Mouse (Mus musculus): ENCODE measurements around the gene Pon2. TPM values are rescaled to one million over a fixed set of nuclear protein-coding genes. Genes with fewer than 3 reads are reported as not detected.
A peak's percentile ranks its signal among the peaks of the same experiment; 100 is the strongest.
"Not testable (repeated sequence)": the region's sequence is repeated elsewhere in the genome, so short reads cannot be mapped to it uniquely, and the experiment has no call there.

Pon2 gene
- total RNA-seq (2021), result 28.5 and 29.1 TPM in 2 replicates
- long read RNA-seq, experiment 1, transcript Pon2-201 (9 exons, 2,409 nt), result major isoform, 58 of 67 reads
- long read RNA-seq, experiment 1, partial matches to known transcripts, result 1 of 67 reads
- long read RNA-seq, experiment 1, other reads (novel, unspliced or antisense), result 8 of 67 reads
- long read RNA-seq, experiment 2, transcript Pon2-201 (9 exons, 2,409 nt), result major isoform, 29 of 35 reads
- long read RNA-seq, experiment 2, partial matches to known transcripts, result 3 of 35 reads
- long read RNA-seq, experiment 2, other reads (novel, unspliced or antisense), result 3 of 35 reads

- peak; percentile 92 for DNase-seq
Measured at GRCm38 (mm10) chr6:5298092-5298554, at the start of gene Pon2. TSS of gene Pon2 (minus strand) at chr6:5298455.

GRCm38 (mm10) chr6:5344255-5344654 lies 46.0 kb upstream of the Pon2 start:
- no peak for DNase-seq

GRCm38 (mm10) chr6:5339283-5339682 lies 41.0 kb upstream of the Pon2 start:
- DNase-seq, result not testable (repeated sequence)

- DNase-seq, result not testable (repeated sequence)
Measured at GRCm38 (mm10) chr6:5338781-5339180, 40.5 kb upstream of the Pon2 start.

GRCm38 (mm10) chr6:5336016-5336415 lies 37.8 kb upstream of the Pon2 start:
- not testable (repeated sequence) for DNase-seq

- DNase-seq, result no peak
Measured at GRCm38 (mm10) chr6:5334021-5334420, 35.8 kb upstream of the Pon2 start.

- no peak for DNase-seq
Measured at GRCm38 (mm10) chr6:5332560-5333150, 34.4 kb upstream of the Pon2 start.

GRCm38 (mm10) chr6:5325122-5325521 lies 26.9 kb upstream of the Pon2 start:
- DNase-seq, result no peak

- DNase-seq, result not testable (repeated sequence)
Measured at GRCm38 (mm10) chr6:5324101-5324500, 25.8 kb upstream of the Pon2 start.

GRCm38 (mm10) chr6:5316630-5317029 lies 18.4 kb upstream of the Pon2 start:
- DNase-seq, result no peak

GRCm38 (mm10) chr6:5315053-5315759 lies 17.0 kb upstream of the Pon2 start:
- DNase-seq, result no peak

GRCm38 (mm10) chr6:5313951-5314590 lies 15.8 kb upstream of the Pon2 start:
- DNase-seq, result no peak

GRCm38 (mm10) chr6:5310491-5310890 lies 12.2 kb upstream of the Pon2 start:
- no peak for DNase-seq

- DNase-seq, result peak; percentile 73
Measured at GRCm38 (mm10) chr6:5309595-5310197, 11.4 kb upstream of the Pon2 start.

- DNase-seq, result no peak
Measured at GRCm38 (mm10) chr6:5305926-5306325, 7.7 kb upstream of the Pon2 start.

GRCm38 (mm10) chr6:5304956-5305355 lies 6.7 kb upstream of the Pon2 start:
- DNase-seq, result no peak

GRCm38 (mm10) chr6:5300629-5301028 lies 2.4 kb upstream of the Pon2 start:
- no peak for DNase-seq

GRCm38 (mm10) chr6:5299561-5299960 lies 1.3 kb upstream of the Pon2 start:
- DNase-seq, result no peak

GRCm38 (mm10) chr6:5297321-5298091 lies 749 bp downstream of the Pon2 start:
- DNase-seq, result peak; percentile 78

GRCm38 (mm10) chr6:5296067-5296466 lies 2.2 kb downstream of the Pon2 start:
- no peak for DNase-seq

GRCm38 (mm10) chr6:5294659-5295449 lies 3.4 kb downstream of the Pon2 start:
- no peak for DNase-seq
